Mouse (Mus musculus) E14TG2a.4 (cell line): ENCODE results near the gene Slc25a18.
"Not testable (repeated sequence)": the region's sequence is repeated elsewhere in the genome, so short reads cannot be mapped to it uniquely, and the experiment has no call there.

Experiments used
- H3K27me3 ChIP-seq: 2 replicates; pipeline ENCODE4 v1.6.1; 2014; ENCODE audit warnings: low read length, control low read depth; ENCODE audit not compliant: insufficient read depth
- H3K36me3 ChIP-seq: 2 replicates; pipeline ENCODE4 v1.6.1; 2014; ENCODE audit warnings: low read length, control low read depth; ENCODE audit not compliant: insufficient read depth
- H3K4me1 ChIP-seq: replicated peaks from 2 replicates; pipeline ENCODE4 v1.6.1; 2014; ENCODE audit warnings: low read depth, low read length, control low read depth
- H3K4me3 ChIP-seq: replicated peaks from 2 replicates; pipeline ENCODE4 v1.5.1; 2014; ENCODE audit warnings: mild to moderate bottlenecking, low read length
- H3K9me3 ChIP-seq: 2 replicates; pipeline ENCODE4 v1.6.1; 2014; ENCODE audit warnings: low read length, control low read depth
- CTCF ChIP-seq: conservative IDR thresholded peaks from 2 replicates; pipeline ENCODE4 v1.5.1; 2014; ENCODE audit warnings: low read length
- NANOG ChIP-seq: IDR thresholded peaks from 2 replicates; pipeline ENCODE4 v1.6.1; 2014; ENCODE audit warnings: borderline replicate concordance, low read length, mixed read lengths
- POU5F1 ChIP-seq: IDR thresholded peaks from 2 replicates; pipeline ENCODE4 v1.6.1; 2014; ENCODE audit warnings: low read length, borderline replicate concordance

Gene Slc25a18

GRCm38 (mm10) chr6:120806999-120807737 is 33.8 kb downstream of the Slc25a18 start:
- Histone ChIP-seq H3K9me3 (no peaks in the 10 kb centered on the region), H3K4me1 (peaks cover 17% of the 10 kb centered on the region), H3K27me3 (no peaks in the 10 kb centered on the region), H3K4me3 (no peak overlapping the region), H3K36me3 (peaks cover 95% of the 10 kb centered on the region)
- no peak for TF ChIP-seq POU5F1
- TF ChIP-seq CTCF, result no peak
- no peak for TF ChIP-seq NANOG

GRCm38 (mm10) chr6:120807738-120808081 is 34.3 kb downstream of the Slc25a18 start:
- peaks cover 17% of the 10 kb centered on the region for H3K4me1 ChIP-seq
- peaks cover 90% of the 10 kb centered on the region for H3K36me3 ChIP-seq
- no peaks in the 10 kb centered on the region for H3K27me3 ChIP-seq
- TF ChIP-seq POU5F1, result no peak
- no peak for TF ChIP-seq CTCF
- no peak for TF ChIP-seq NANOG
- H3K4me3 ChIP-seq, result no peak overlapping the region
- no peaks in the 10 kb centered on the region for H3K9me3 ChIP-seq

GRCm38 (mm10) chr6:120811999-120812398 is 38.6 kb downstream of the Slc25a18 start:
- H3K27me3 ChIP-seq, H3K4me3 ChIP-seq, H3K9me3 ChIP-seq: not testable (repeated sequence)
- Histone ChIP-seq H3K4me1 (peaks cover 10% of the 10 kb centered on the region), H3K36me3 (peaks cover 48% of the 10 kb centered on the region)

- Histone ChIP-seq H3K4me3 (no peak overlapping the region), H3K36me3 (peaks cover 27% of the 10 kb centered on the region), H3K4me1 (peaks cover 53% of the 10 kb centered on the region), H3K9me3 (no peaks in the 10 kb centered on the region), H3K27me3 (no peaks in the 10 kb centered on the region)
- TF ChIP-seq POU5F1 (no peak), NANOG (no peak), CTCF (no peak)
These were observed 45.9 kb downstream of the Slc25a18 start for GRCm38 (mm10) chr6:120819294-120819693.

GRCm38 (mm10) chr6:120820144-120820543 is 46.8 kb downstream of the Slc25a18 start:
- peaks cover 53% of the 10 kb centered on the region for H3K4me1 ChIP-seq
- H3K27me3 ChIP-seq, result no peaks in the 10 kb centered on the region
- H3K4me3 ChIP-seq, result no peak overlapping the region
- TF ChIP-seq CTCF, result no peak
- TF ChIP-seq NANOG, result no peak
- TF ChIP-seq POU5F1, result no peak
- no peaks in the 10 kb centered on the region for H3K9me3 ChIP-seq
- peaks cover 27% of the 10 kb centered on the region for H3K36me3 ChIP-seq

GRCm38 (mm10) chr6:120820941-120821340 is 47.6 kb downstream of the Slc25a18 start:
- TF ChIP-seq CTCF, result no peak
- TF ChIP-seq POU5F1, result no peak
- TF ChIP-seq NANOG, result no peak
- Histone ChIP-seq H3K27me3 (no peaks in the 10 kb centered on the region), H3K9me3 (no peaks in the 10 kb centered on the region), H3K36me3 (peaks cover 27% of the 10 kb centered on the region), H3K4me3 (peak overlapping the region; percentile 97), H3K4me1 (peaks cover 53% of the 10 kb centered on the region)

GRCm38 (mm10) chr6:120821715-120822114 is 48.3 kb downstream of the Slc25a18 start:
- Histone ChIP-seq H3K9me3 (no peaks in the 10 kb centered on the region), H3K36me3 (peaks cover 27% of the 10 kb centered on the region), H3K4me3 (peak overlapping the region; percentile 97), H3K4me1 (peaks cover 53% of the 10 kb centered on the region), H3K27me3 (no peaks in the 10 kb centered on the region)
- TF ChIP-seq NANOG (no peak), POU5F1 (no peak), CTCF (no peak)

GRCm38 (mm10) chr6:120822307-120822928 is 49.0 kb downstream of the Slc25a18 start, which contains the start of gene Atp6v1e1:
Gene Atp6v1e1 (minus strand): TSS chr6:120822793.
- TF ChIP-seq CTCF, result no peak
- TF ChIP-seq POU5F1, result no peak
- no peak for TF ChIP-seq NANOG
- H3K4me1 ChIP-seq, result peaks cover 53% of the 10 kb centered on the region
- peak within 1 kb of the TSS; percentile 97 for H3K4me3 ChIP-seq
- H3K9me3 ChIP-seq, result no peaks in the 10 kb centered on the region
- H3K27me3 ChIP-seq, result no peaks in the 10 kb centered on the region
- peaks cover 25% of the 10 kb centered on the region for H3K36me3 ChIP-seq

GRCm38 (mm10) chr6:120822937-120823614 is 49.7 kb downstream of the Slc25a18 start:
- peaks cover 18% of the 10 kb centered on the region for H3K36me3 ChIP-seq
- peak overlapping the region; percentile 97 for H3K4me3 ChIP-seq
- peaks cover 48% of the 10 kb centered on the region for H3K4me1 ChIP-seq
- no peaks in the 10 kb centered on the region for H3K27me3 ChIP-seq
- H3K9me3 ChIP-seq, result no peaks in the 10 kb centered on the region
- TF ChIP-seq NANOG, result no peak
